In genomic region chr14:101882966-101883365, GRCm38 (mm10) we compare ENCODE assay signal across 9 mouse cellular contexts.
A peak's percentile ranks its signal among the peaks of the same experiment; 100 is the strongest.
DNase-seq lines count a peak whose midpoint lies in the region; ATAC-seq lines count a peak whose summit lies in the region.
"Had no signal": no experiment of that assay in that cellular context is flagged by ENCODE, and none has a peak within 500 bp of the region (broad histone marks: within the 10 kb centered on the region; RNA-seq: fewer than 3 reads in every experiment).

No protein-coding gene starts in this region.

- no peak overlapping the region for H3K9ac ChIP-seq in midbrain, embryonic 11.5 days (ENCODE audit: low read length)

- peaks cover 21% of the 10 kb centered on the region for H3K4me1 ChIP-seq in heart, embryonic 10.5 days
- H3K4me1 ChIP-seq in midbrain, embryonic 11.5 days (ENCODE audit: control insufficient read depth, insufficient read depth, low read length) = no peaks in the 10 kb centered on the region

- no peaks in the 10 kb centered on the region for H3K9me3 ChIP-seq in heart, embryonic 10.5 days
- no peaks in the 10 kb centered on the region for H3K9me3 ChIP-seq in midbrain, embryonic 11.5 days (ENCODE audit: control insufficient read depth, low read length)

- intact Hi-C loops in heart, postnatal 36 days (cut with DNase I) = loop anchor here (5.0 kb wide), 1 partner anchor 101 kb away; no protein-coding TSS in a partner anchor
- intact Hi-C loops in heart, postnatal 10 days (cut with DNase I) = no loop called here

- H3K4me2 ChIP-seq in midbrain, embryonic 11.5 days = no peak overlapping the region

- H3K27me3 ChIP-seq in heart, embryonic 10.5 days (ENCODE audit: insufficient read depth, poor library complexity, severe bottlenecking) = no peaks in the 10 kb centered on the region
- no peaks in the 10 kb centered on the region for H3K27me3 ChIP-seq in midbrain, embryonic 11.5 days (ENCODE audit: control insufficient read depth, insufficient read depth, low read length)

- ATAC-seq in midbrain, embryonic 11.5 days (ENCODE audit: low FRiP score) = no peak

- peak overlapping the region; percentile 63; the same call in 1 of the 2 replicates for H3K4me3 ChIP-seq in heart, embryonic 10.5 days
- H3K4me3 ChIP-seq in midbrain, embryonic 11.5 days (ENCODE audit: low read depth, low read length) = no peak overlapping the region

- WGBS in heart, embryonic 10.5 days = 11% methylated on average over 5 of the region's 5 CpGs
- 51% methylated on average over 5 of the region's 5 CpGs for WGBS in midbrain, embryonic 11.5 days

- H3K36me3 ChIP-seq in heart, embryonic 10.5 days = peaks cover 15% of the 10 kb centered on the region
- H3K36me3 ChIP-seq in midbrain, embryonic 11.5 days (ENCODE audit: control insufficient read depth, insufficient read depth, low read length) = no peaks in the 10 kb centered on the region

- no peak for DNase-seq in heart, embryonic 10.5 days (ENCODE audit: low spot score)
- DNase-seq in heart, postnatal 36 days = no peak
- peak; percentile 16 for DNase-seq in CD4-positive helper T cell, adult 2 months (ENCODE audit: low read depth, low spot score)
- DNase-seq in heart, postnatal 10 days = peak; percentile 61
- DNase-seq in lung, postnatal 4 days = peak; percentile 20 to 34
- no peak for DNase-seq in midbrain, embryonic 11.5 days (ENCODE audit: low spot score, missing footprints)
- no peak for DNase-seq in frontal cortex, postnatal 10 days (ENCODE audit: low spot score in 2 of 2)
- no peak for DNase-seq in left cerebral cortex, adult 8-10 months (ENCODE audit: low spot score in 2 of 2)
- DNase-seq: kidney, postnatal 4 days had no signal

- peak overlapping the region; percentile 89 for H3K27ac ChIP-seq in heart, embryonic 10.5 days
- H3K27ac ChIP-seq in midbrain, embryonic 11.5 days (ENCODE audit: low read depth, low read length) = no peak overlapping the region

Comparison
In these comparisons a context has a peak if more than half of its experiments do, and no peak if none do; other contexts are left out.
1. DNase-seq: peak in CD4-positive helper T cell, adult 2 months (single experiment), heart, postnatal 10 days (2 of 2) and lung, postnatal 4 days (2 of 2); none in heart, embryonic 10.5 days (single experiment), heart, postnatal 36 days (0 of 2), midbrain, embryonic 11.5 days (single experiment), frontal cortex, postnatal 10 days (0 of 2) and left cerebral cortex, adult 8-10 months (0 of 2).